Mouse (Mus musculus): ENCODE measurements at regions not wholly inside any gene's neighbourhood (a gene's known extent, or its start where the extent isn't known, plus 50 kb on each side); places are given as distances from the start of the nearest gene placed in this dataset.
A peak's percentile ranks its signal among the peaks of the same experiment; 100 is the strongest.

DNA sequence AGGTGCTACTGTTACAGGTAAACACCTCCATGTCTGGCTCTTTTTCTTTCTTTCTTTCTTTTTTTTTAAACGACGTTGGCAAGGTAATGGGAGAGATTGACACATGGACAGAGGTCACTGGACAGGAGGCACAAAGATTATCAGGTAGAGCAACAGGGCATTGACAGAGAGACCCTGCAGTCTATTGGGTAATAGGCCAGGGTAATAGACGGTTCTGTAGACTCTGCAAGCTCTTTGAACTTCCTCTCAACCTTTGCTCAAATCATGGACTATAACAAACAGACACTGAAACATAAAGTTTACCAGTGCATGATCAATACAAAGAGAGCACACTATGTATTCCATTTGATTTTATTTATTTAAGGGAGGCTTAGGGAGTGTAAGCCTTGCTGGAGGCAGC lies 61.0 kb upstream of the Mycn start:
- peak; percentile 80 for ATAC-seq (replicated peaks; ENCODE audit: low FRiP score)
- no peak overlapping the region for H3K4me3 ChIP-seq (ENCODE audit: low read depth, low read length)
- H3K9ac ChIP-seq (ENCODE audit: low read depth, low read length), result no peak overlapping the region
- H3K36me3 ChIP-seq (ENCODE audit: control insufficient read depth, insufficient read depth, low read length), result no peaks in the 10 kb centered on the region
- H3K4me2 ChIP-seq, result no peak overlapping the region
- H3K9me3 ChIP-seq (ENCODE audit: control insufficient read depth, low read length), result no peaks in the 10 kb centered on the region
- H3K4me1 ChIP-seq (replicated peaks; ENCODE audit: control insufficient read depth, insufficient read depth, low read length), result no peaks in the 10 kb centered on the region
- WGBS, result 66% methylated on average over 3 of the region's 3 CpGs
- DNase-seq (ENCODE audit: low spot score), result no peak
- H3K27me3 ChIP-seq (replicated peaks; ENCODE audit: control insufficient read depth, insufficient read depth, low read length), result no peaks in the 10 kb centered on the region
- H3K27ac ChIP-seq (ENCODE audit: low read depth, low read length), result no peak overlapping the region

DNA sequence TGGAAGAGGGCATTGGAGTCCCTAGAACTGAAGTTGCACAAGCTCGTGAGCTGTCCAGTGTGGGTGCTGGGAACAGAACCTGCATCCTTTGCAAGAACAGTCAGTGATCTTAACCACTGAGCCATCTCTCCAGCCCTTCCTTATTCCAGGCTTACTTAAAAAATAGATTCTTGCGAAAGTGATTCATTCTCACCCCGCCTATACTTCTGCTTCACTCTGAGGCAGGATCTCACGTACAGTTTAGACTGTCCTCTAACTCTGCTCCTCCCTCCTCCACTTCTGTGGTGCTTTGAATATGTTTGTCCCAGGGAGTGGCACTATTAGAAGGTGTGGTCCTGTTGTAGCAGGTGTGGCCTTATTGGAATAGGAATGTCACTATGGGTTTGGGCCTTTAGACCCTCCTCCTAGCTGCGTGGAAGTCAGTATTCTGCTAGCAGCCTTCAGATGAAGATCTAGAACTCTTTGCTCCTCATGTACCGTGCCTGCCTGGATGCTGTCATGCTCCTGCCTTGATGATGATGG lies 60.4 kb upstream of the Mycn start:
- no peaks in the 10 kb centered on the region for H3K36me3 ChIP-seq (ENCODE audit: control insufficient read depth, insufficient read depth, low read length)
- no peak overlapping the region for H3K9ac ChIP-seq (ENCODE audit: low read depth, low read length)
- ATAC-seq (replicated peaks; ENCODE audit: low FRiP score) (no peak), DNase-seq (ENCODE audit: low spot score) (no peak)
- 72% methylated on average over 6 of the region's 6 CpGs for WGBS
- no peaks in the 10 kb centered on the region for H3K9me3 ChIP-seq (ENCODE audit: control insufficient read depth, low read length)
- no peaks in the 10 kb centered on the region for H3K27me3 ChIP-seq (replicated peaks; ENCODE audit: control insufficient read depth, insufficient read depth, low read length)
- H3K4me3 ChIP-seq (ENCODE audit: low read depth, low read length), result no peak overlapping the region
- no peak overlapping the region for H3K4me2 ChIP-seq
- no peaks in the 10 kb centered on the region for H3K4me1 ChIP-seq (replicated peaks; ENCODE audit: control insufficient read depth, insufficient read depth, low read length)
- no peak overlapping the region; the same call in 1 of the 2 replicates for H3K27ac ChIP-seq (ENCODE audit: low read depth, low read length)

DNA sequence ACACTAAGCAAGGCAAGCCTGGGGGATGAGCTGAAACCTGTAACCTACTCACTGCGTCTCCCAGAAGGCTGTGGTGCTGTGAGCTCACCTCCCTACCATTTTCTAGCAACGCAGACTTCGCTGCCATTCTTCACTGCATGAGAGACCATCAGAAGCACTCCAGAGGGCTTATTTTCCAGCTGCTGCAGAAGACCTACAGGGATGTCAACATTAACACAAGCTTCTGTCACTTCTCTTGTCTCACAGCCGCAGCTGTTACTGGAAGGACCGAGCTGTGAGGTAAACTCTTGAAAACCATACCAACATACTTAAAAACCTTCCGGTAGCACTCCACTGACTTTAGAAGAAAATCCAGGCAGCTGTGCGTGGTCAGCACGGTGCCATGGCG lies 54.3 kb upstream of the Mycn start:
- Histone ChIP-seq H3K27ac (ENCODE audit: low read depth, low read length) (no peak overlapping the region), H3K4me2 (no peak overlapping the region), H3K36me3 (ENCODE audit: control insufficient read depth, insufficient read depth, low read length) (no peaks in the 10 kb centered on the region), H3K9ac (ENCODE audit: low read depth, low read length) (no peak overlapping the region), H3K27me3 (replicated peaks; ENCODE audit: control insufficient read depth, insufficient read depth, low read length) (no peaks in the 10 kb centered on the region), H3K4me3 (ENCODE audit: low read depth, low read length) (no peak overlapping the region), H3K9me3 (ENCODE audit: control insufficient read depth, low read length) (no peaks in the 10 kb centered on the region), H3K4me1 (replicated peaks; ENCODE audit: control insufficient read depth, insufficient read depth, low read length) (peaks cover 7% of the 10 kb centered on the region; the same call in 1 of the 2 replicates)
- WGBS, result 82% methylated on average over 9 of the region's 9 CpGs
- no peak for DNase-seq (ENCODE audit: low spot score)
- no peak for ATAC-seq (replicated peaks; ENCODE audit: low FRiP score)

DNA sequence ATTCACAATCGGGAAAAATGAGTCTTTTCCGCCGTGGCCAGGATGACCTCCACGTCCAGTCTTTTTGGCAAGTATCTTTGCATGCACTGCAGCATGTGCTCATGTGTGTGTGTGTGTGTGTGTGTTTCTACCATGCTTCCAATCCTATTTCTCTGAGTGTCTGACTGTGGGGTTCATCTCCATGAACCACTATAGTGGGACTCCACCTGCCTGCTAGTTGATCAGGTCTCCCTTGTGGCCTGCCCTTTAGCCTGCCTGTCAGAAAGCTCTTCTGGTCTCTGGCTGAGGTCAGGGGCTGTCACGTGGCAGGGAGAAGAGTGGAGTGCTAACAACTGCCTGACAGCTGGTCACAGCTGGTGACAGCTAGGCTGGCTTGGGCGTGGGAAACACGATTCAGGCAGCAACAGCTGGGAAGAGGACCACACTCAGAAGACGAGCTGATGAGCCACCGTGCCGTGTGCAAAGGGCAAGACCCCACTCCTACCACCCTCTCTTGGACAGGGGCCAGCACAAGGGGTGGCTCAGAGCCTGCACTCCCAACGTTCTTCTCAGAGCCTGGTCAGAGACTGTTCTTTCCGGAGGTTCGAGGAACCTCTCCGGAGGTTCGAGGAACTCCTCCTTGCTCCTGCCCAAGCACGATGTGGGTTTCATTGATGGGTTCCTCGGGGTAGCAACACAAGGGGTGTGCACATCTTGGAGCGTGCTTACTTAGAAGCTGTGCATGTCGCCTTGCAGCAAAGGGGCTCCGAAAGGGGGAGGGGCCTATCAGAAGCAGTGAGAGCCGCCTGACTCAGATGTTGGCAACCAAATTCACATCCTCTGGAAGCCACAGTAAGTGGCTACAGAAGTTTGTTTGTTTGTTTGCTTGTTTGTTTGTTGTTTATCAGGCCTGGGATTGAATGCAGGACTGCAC lies 53.6 kb upstream of the Mycn start:
- no peaks in the 10 kb centered on the region for H3K9me3 ChIP-seq (ENCODE audit: control insufficient read depth, low read length)
- H3K27ac ChIP-seq (ENCODE audit: low read depth, low read length), result no peak overlapping the region
- ATAC-seq (replicated peaks; ENCODE audit: low FRiP score), result peak; percentile 41
- H3K4me2 ChIP-seq, result no peak overlapping the region
- no peaks in the 10 kb centered on the region for H3K36me3 ChIP-seq (ENCODE audit: control insufficient read depth, insufficient read depth, low read length)
- no peaks in the 10 kb centered on the region for H3K27me3 ChIP-seq (replicated peaks; ENCODE audit: control insufficient read depth, insufficient read depth, low read length)
- no peak overlapping the region for H3K4me3 ChIP-seq (ENCODE audit: low read depth, low read length)
- 47% methylated on average over 21 of the region's 21 CpGs for WGBS
- H3K9ac ChIP-seq (ENCODE audit: low read depth, low read length), result no peak overlapping the region
- peaks cover 7% of the 10 kb centered on the region; the same call in 1 of the 2 replicates for H3K4me1 ChIP-seq (replicated peaks; ENCODE audit: control insufficient read depth, insufficient read depth, low read length)
- no peak for DNase-seq (ENCODE audit: low spot score)

DNA sequence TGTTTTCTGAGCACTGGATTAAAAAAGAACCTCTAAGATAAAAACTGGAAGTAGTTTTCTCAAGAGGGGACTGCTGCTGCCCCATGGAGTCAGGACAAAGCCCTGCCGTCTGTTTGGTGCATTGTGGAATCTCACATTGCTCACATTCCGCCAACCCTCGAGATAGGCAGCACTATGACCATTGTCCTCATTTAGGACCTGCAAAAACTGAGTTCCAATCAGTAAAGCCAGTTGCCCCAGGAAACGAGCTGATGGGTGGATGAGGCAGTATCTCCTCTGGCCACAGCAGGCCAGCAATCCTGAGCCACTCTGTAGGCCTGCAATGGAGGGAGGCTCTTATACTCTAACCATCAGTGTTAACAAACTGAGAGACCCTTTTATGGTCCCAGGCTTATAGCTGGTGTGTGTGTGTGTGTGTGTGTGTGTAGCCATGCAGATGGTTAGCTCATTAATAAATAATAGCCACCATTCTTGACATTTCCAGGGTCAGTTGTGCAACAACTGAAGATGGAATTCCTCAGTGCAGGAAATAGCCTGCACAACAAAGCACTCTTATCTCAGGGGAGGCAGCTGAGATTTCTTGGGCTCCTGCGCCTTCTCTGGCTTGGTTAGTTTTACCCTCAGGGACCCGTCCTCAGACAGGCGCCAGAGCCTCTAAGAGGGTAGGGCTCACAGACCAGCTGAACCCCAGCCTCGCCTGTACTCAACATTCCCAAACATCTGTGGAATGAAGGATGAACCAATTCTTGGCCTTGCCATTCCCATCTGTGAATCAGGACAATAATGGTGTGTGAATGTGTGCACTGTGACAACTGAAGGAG lies 52.4 kb upstream of the Mycn start:
- H3K27me3 ChIP-seq (replicated peaks; ENCODE audit: control insufficient read depth, insufficient read depth, low read length), result no peaks in the 10 kb centered on the region
- no peak overlapping the region for H3K9ac ChIP-seq (ENCODE audit: low read depth, low read length)
- WGBS, result 47% methylated on average over 8 of the region's 8 CpGs
- no peaks in the 10 kb centered on the region for H3K36me3 ChIP-seq (ENCODE audit: control insufficient read depth, insufficient read depth, low read length)
- no peak overlapping the region for H3K4me3 ChIP-seq (ENCODE audit: low read depth, low read length)
- H3K9me3 ChIP-seq (ENCODE audit: control insufficient read depth, low read length), result no peaks in the 10 kb centered on the region
- H3K4me1 ChIP-seq (replicated peaks; ENCODE audit: control insufficient read depth, insufficient read depth, low read length), result peaks cover 7% of the 10 kb centered on the region; the same call in 1 of the 2 replicates
- H3K4me2 ChIP-seq, result no peak overlapping the region
- H3K27ac ChIP-seq (ENCODE audit: low read depth, low read length), result no peak overlapping the region
- ATAC-seq (replicated peaks; ENCODE audit: low FRiP score) (no peak), DNase-seq (ENCODE audit: low spot score) (no peak)
